Mouse (Mus musculus) cerebellum, postnatal 25 days (tissue): ENCODE results near the gene Prdm9.
A peak's percentile ranks its signal among the peaks of the same experiment; 100 is the strongest.

Source experiments
- DNase-seq, 2 experiments: peaks; one replicate each; pipeline ENCODE4 v3.0.0; 2021; ENCODE audit warnings: mixed read lengths in 2 of 2

The Prdm9 gene

DNA sequence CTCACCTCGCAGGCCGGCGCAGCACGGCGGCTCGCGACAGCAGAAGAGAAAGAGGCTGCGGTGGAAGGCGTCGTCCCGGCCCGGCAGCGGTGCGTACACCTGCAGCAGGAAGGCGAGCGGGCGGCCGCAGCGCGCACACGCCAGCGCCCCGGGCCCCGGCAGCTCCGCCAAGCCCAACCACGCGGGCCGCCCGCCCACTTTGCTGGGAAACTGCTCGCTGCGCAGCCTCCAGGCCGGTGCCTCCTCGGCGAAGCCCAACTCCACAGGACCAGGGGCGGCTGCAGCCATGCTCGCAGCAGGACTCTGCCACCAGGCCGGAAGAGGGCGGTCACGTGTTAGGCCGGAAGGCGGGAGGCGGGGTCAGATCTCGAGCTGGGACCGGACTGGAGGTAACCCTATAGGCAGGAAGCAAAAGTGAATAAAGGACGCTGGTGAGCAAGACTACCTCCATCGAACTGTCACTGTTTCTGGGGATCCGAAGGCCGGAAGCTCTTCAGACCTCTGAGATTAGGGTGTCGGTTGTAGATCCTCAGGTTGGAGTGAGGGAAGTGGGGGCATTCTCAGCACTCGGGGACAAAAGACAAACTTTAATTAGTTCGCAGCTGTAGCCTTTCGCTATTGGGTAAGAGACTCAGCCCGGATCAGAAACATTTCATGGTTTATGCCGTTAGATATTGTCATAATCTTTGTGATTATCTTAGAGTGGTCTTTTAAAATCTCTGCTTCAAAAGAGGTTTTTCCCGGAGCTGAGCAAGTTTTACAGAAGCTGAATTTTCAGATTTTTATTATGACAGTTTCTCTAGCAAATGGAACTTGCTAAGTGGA lies 37.0 kb downstream of the Prdm9 start, which contains the start of gene Pdcd2:
Pdcd2 (minus strand) TSS at position 316 of the 825 bp plus-strand sequence.
- DNase-seq, result peak; percentile 96 to 97

DNA sequence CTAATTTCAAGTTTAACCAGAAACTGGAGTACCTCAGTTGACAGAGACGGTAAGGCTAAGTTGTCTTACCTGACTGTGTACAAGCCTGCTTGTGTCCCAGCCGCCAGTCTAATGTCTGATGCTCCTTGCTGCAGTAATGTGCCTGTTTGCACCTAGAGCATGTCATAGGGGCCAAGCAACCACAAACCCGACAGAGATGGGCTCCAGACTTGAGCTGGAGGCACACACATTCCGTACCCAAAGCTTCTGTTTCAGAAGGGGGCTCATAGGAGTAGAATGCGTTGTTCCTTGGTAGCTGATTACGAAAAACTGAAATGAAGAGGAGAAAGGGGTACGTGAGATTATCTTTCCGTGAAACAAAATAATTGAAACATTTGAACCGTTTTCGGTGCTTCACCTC lies 37.9 kb downstream of the Prdm9 start:
- peak; percentile 14 to 16 for DNase-seq

DNA sequence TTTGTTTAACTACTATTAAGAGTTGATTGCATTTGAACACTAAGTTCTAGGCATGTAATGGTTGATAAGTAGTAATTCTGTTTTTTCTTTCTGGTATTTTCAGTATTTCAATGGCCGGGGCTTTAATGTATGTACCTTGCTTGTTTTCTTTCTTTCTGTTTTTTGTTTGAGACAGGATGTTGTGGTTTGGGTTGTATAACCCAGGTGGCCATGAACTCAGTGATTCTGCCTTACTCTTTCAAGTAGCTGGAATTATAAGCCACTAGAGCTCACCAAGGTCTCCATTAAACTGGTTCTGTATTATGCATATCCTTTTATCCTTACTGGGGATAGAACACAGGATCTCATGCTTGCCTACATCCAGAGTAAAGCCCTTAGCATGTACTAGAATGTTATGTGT lies 45.4 kb downstream of the Prdm9 start:
- no peak for DNase-seq

DNA sequence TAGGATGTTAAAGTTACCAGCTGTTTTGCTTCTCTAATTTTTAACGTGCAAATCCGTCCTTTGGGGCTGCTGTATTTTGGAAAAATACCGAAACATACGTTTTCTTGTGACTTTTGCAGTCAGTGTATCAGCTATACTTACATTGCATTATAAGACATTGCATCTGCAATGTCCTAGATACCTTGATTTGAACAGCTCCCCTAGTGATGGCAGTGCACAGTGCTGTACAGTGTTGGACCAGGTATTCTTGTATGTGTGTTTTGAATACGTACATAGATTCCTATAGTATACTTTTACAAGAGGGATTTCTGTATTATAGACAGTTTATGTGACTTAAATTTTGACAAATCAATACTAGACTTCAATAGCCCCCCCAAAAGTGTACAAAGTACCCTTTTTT lies 46.0 kb downstream of the Prdm9 start:
- DNase-seq, result no peak

- no peak for DNase-seq
Measured at GRCm38 (mm10) chr17:15517776-15518175, 46.4 kb downstream of the Prdm9 start.

GRCm38 (mm10) chr17:15510694-15511093 lies 53.5 kb downstream of the Prdm9 start:
- no peak for DNase-seq

GRCm38 (mm10) chr17:15499656-15500394 lies 64.3 kb downstream of the Prdm9 start, which contains the start of the genes Psmb1 and Tbp:
Gene Psmb1 (minus strand): TSS chr17:15499751.
Gene Tbp (plus strand): TSS chr17:15499888.
- DNase-seq, result peak; percentile 98

DNA sequence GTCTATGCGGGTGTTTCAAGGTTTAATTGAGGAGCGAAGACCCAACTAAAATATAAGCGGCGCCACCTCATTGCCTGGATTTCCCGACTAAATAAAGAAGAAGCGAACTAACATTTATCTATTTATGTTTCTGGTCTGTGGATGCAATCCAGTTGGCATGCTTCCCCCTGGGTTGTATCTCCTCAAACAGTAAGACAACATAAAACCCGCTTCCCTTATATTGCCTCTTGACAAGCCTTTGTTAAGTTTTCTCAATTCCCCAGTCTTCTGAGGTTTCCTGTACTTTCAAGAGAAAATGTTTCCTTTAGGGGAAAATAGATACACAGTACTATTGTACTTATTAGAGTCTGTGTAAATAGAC lies 65.4 kb downstream of the Prdm9 start:
- DNase-seq, result peak in 1 of 2 experiments; percentile 39

- DNase-seq, result peak; percentile 96 to 98
Measured at GRCm38 (mm10) chr17:15497882-15498752, 66.0 kb downstream of the Prdm9 start.
